Mouse (Mus musculus): ENCODE results near the gene Zcchc10.
"Not testable (repeated sequence)": the region's sequence is repeated elsewhere in the genome, so short reads cannot be mapped to it uniquely, and the experiment has no call there.

Gene Zcchc10

GRCm38 (mm10) chr11:53324512-53324968, at the start of gene Zcchc10:
Gene Zcchc10, plus strand, starts transcription at chr11:53324679.
- no peaks in the 10 kb centered on the region for H3K9me3 ChIP-seq (ENCODE audit: low read length)
- H3K27me3 ChIP-seq (ENCODE audit: insufficient read depth, low read length): no peaks in the 10 kb centered on the region
- H3K4me3 ChIP-seq (replicated peaks; ENCODE audit: low read length): peak within 1 kb of the TSS; percentile 100
- peaks cover 77% of the 10 kb centered on the region for H3K4me1 ChIP-seq (replicated peaks; ENCODE audit: low read depth, low read length)
- peaks cover 42% of the 10 kb centered on the region for H3K36me3 ChIP-seq (ENCODE audit: insufficient read depth, low read length)
- TF ChIP-seq CTCF (conservative IDR thresholded peaks at IDR 0.05; ENCODE audit: low read length) (no peak), NANOG (IDR thresholded peaks at IDR 0.05; ENCODE audit: borderline replicate concordance, low read length) (no peak), POU5F1 (IDR thresholded peaks at IDR 0.05; ENCODE audit: borderline replicate concordance, low read length) (no peak)

- H3K27me3 ChIP-seq (ENCODE audit: insufficient read depth, low read length): no peaks in the 10 kb centered on the region
- no peak for TF ChIP-seq CTCF (conservative IDR thresholded peaks at IDR 0.05; ENCODE audit: low read length)
- TF ChIP-seq POU5F1 (IDR thresholded peaks at IDR 0.05; ENCODE audit: borderline replicate concordance, low read length): no peak
- TF ChIP-seq NANOG (IDR thresholded peaks at IDR 0.05; ENCODE audit: borderline replicate concordance, low read length): no peak
- H3K4me3 ChIP-seq (replicated peaks; ENCODE audit: low read length): no peak overlapping the region
- peaks cover 59% of the 10 kb centered on the region for H3K4me1 ChIP-seq (replicated peaks; ENCODE audit: low read depth, low read length)
- H3K36me3 ChIP-seq (ENCODE audit: insufficient read depth, low read length): peaks cover 98% of the 10 kb centered on the region
- no peaks in the 10 kb centered on the region for H3K9me3 ChIP-seq (ENCODE audit: low read length)
Measured at GRCm38 (mm10) chr11:53275358-53275757, 49.1 kb upstream of the Zcchc10 start.

GRCm38 (mm10) chr11:53278411-53278810, 46.1 kb upstream of the Zcchc10 start:
- Histone ChIP-seq H3K9me3 (ENCODE audit: low read length) (no peaks in the 10 kb centered on the region), H3K4me3 (replicated peaks; ENCODE audit: low read length) (no peak overlapping the region), H3K4me1 (replicated peaks; ENCODE audit: low read depth, low read length) (peaks cover 67% of the 10 kb centered on the region), H3K27me3 (ENCODE audit: insufficient read depth, low read length) (no peaks in the 10 kb centered on the region), H3K36me3 (ENCODE audit: insufficient read depth, low read length) (peaks cover 99% of the 10 kb centered on the region)
- TF ChIP-seq POU5F1 (IDR thresholded peaks at IDR 0.05; ENCODE audit: borderline replicate concordance, low read length) (no peak), NANOG (IDR thresholded peaks at IDR 0.05; ENCODE audit: borderline replicate concordance, low read length) (no peak), CTCF (conservative IDR thresholded peaks at IDR 0.05; ENCODE audit: low read length) (no peak)

- no peak overlapping the region for H3K4me3 ChIP-seq (replicated peaks; ENCODE audit: low read length)
- H3K4me1 ChIP-seq (replicated peaks; ENCODE audit: low read depth, low read length): peaks cover 74% of the 10 kb centered on the region
- peaks cover 100% of the 10 kb centered on the region for H3K36me3 ChIP-seq (ENCODE audit: insufficient read depth, low read length)
- no peaks in the 10 kb centered on the region for H3K27me3 ChIP-seq (ENCODE audit: insufficient read depth, low read length)
- no peaks in the 10 kb centered on the region for H3K9me3 ChIP-seq (ENCODE audit: low read length)
- TF ChIP-seq CTCF (conservative IDR thresholded peaks at IDR 0.05; ENCODE audit: low read length) (no peak), NANOG (IDR thresholded peaks at IDR 0.05; ENCODE audit: borderline replicate concordance, low read length) (no peak), POU5F1 (IDR thresholded peaks at IDR 0.05; ENCODE audit: borderline replicate concordance, low read length) (no peak)
Measured at GRCm38 (mm10) chr11:53285885-53286284, 38.6 kb upstream of the Zcchc10 start.

- H3K4me3 ChIP-seq (replicated peaks; ENCODE audit: low read length); H3K27me3 ChIP-seq (ENCODE audit: insufficient read depth, low read length); H3K9me3 ChIP-seq (ENCODE audit: low read length): not testable (repeated sequence)
- H3K36me3 ChIP-seq (ENCODE audit: insufficient read depth, low read length): peaks cover 99% of the 10 kb centered on the region
- H3K4me1 ChIP-seq (replicated peaks; ENCODE audit: low read depth, low read length): peaks cover 90% of the 10 kb centered on the region
Measured at GRCm38 (mm10) chr11:53290187-53290586, 34.3 kb upstream of the Zcchc10 start.

- TF ChIP-seq NANOG (IDR thresholded peaks at IDR 0.05; ENCODE audit: borderline replicate concordance, low read length) (no peak), POU5F1 (IDR thresholded peaks at IDR 0.05; ENCODE audit: borderline replicate concordance, low read length) (no peak), CTCF (conservative IDR thresholded peaks at IDR 0.05; ENCODE audit: low read length) (no peak)
- Histone ChIP-seq H3K4me3 (replicated peaks; ENCODE audit: low read length) (no peak overlapping the region), H3K27me3 (ENCODE audit: insufficient read depth, low read length) (no peaks in the 10 kb centered on the region)
Measured at GRCm38 (mm10) chr11:53290871-53291270, 33.6 kb upstream of the Zcchc10 start.

GRCm38 (mm10) chr11:53294441-53294840, 30.0 kb upstream of the Zcchc10 start:
- peaks cover 94% of the 10 kb centered on the region for H3K36me3 ChIP-seq (ENCODE audit: insufficient read depth, low read length)
- no peaks in the 10 kb centered on the region for H3K9me3 ChIP-seq (ENCODE audit: low read length)
- no peaks in the 10 kb centered on the region for H3K27me3 ChIP-seq (ENCODE audit: insufficient read depth, low read length)
- TF ChIP-seq CTCF (conservative IDR thresholded peaks at IDR 0.05; ENCODE audit: low read length) (no peak), NANOG (IDR thresholded peaks at IDR 0.05; ENCODE audit: borderline replicate concordance, low read length) (no peak), POU5F1 (IDR thresholded peaks at IDR 0.05; ENCODE audit: borderline replicate concordance, low read length) (no peak)
- no peak overlapping the region for H3K4me3 ChIP-seq (replicated peaks; ENCODE audit: low read length)
- H3K4me1 ChIP-seq (replicated peaks; ENCODE audit: low read depth, low read length): peaks cover 90% of the 10 kb centered on the region

More at GRCm38 (mm10) chr11:53290871-53291270, 33.6 kb upstream of the Zcchc10 start:
- no peaks in the 10 kb centered on the region for H3K9me3 ChIP-seq (ENCODE audit: low read length)
- peaks cover 99% of the 10 kb centered on the region for H3K36me3 ChIP-seq (ENCODE audit: insufficient read depth, low read length)
- H3K4me1 ChIP-seq (replicated peaks; ENCODE audit: low read depth, low read length): peaks cover 95% of the 10 kb centered on the region

GRCm38 (mm10) chr11:53296880-53297279, 27.6 kb upstream of the Zcchc10 start:
- Histone ChIP-seq H3K27me3 (ENCODE audit: insufficient read depth, low read length) (no peaks in the 10 kb centered on the region), H3K9me3 (ENCODE audit: low read length) (no peaks in the 10 kb centered on the region), H3K36me3 (ENCODE audit: insufficient read depth, low read length) (peaks cover 70% of the 10 kb centered on the region), H3K4me3 (replicated peaks; ENCODE audit: low read length) (peak overlapping the region; percentile 99), H3K4me1 (replicated peaks; ENCODE audit: low read depth, low read length) (peaks cover 80% of the 10 kb centered on the region)
- TF ChIP-seq NANOG (IDR thresholded peaks at IDR 0.05; ENCODE audit: borderline replicate concordance, low read length): no peak
- TF ChIP-seq POU5F1 (IDR thresholded peaks at IDR 0.05; ENCODE audit: borderline replicate concordance, low read length): no peak
- TF ChIP-seq CTCF (conservative IDR thresholded peaks at IDR 0.05; ENCODE audit: low read length): no peak
